Mouse (Mus musculus) G1E (cell line): Measurements from ENCODE around the gene Il2rb.

Experiments used
- CTCF ChIP-seq: IDR thresholded peaks from 2 replicates; pipeline ENCODE4 v1.5.1; 2012; ENCODE audit warnings: low read depth, low read length, inconsistent platforms, mixed read lengths
- GATA2 ChIP-seq: IDR thresholded peaks from 2 replicates; pipeline ENCODE4 v1.6.1; 2012; ENCODE audit warnings: low read depth, low read length, inconsistent platforms, borderline replicate concordance
- POLR2AphosphoS5 ChIP-seq: IDR thresholded peaks from 2 replicates; pipeline ENCODE4 v1.6.1; 2012; ENCODE audit warnings: low read depth, low read length, inconsistent platforms; ENCODE audit not compliant: insufficient replicate concordance
- TAL1 ChIP-seq: conservative IDR thresholded peaks from 2 replicates; pipeline ENCODE4 v1.6.1; 2012; ENCODE audit warnings: low read depth, low read length, inconsistent platforms, mixed read lengths

GRCm38 (mm10) chr15:78541606-78542005 is 46.5 kb upstream of the Il2rb start:
- no peak for TF ChIP-seq TAL1
- no peak for TF ChIP-seq GATA2
- no peak for TF ChIP-seq CTCF
- TF ChIP-seq POLR2AphosphoS5, result no peak
